Mouse (Mus musculus): ENCODE data around the gene Capn15.
A peak's percentile ranks its signal among the peaks of the same experiment; 100 is the strongest.

- peak; percentile 88 for TF ChIP-seq CHD2 (IDR thresholded peaks at IDR 0.05; ENCODE audit: low read depth, low read length)
- TF ChIP-seq ZC3H11A (IDR thresholded peaks at IDR 0.05; ENCODE audit: borderline replicate concordance, low read depth, low read length): no peak
- peak; percentile 87 for TF ChIP-seq MAFK (IDR thresholded peaks at IDR 0.05; ENCODE audit: insufficient read depth, low read depth, low read length)
These were observed 65.6 kb downstream of the Capn15 start for GRCm38 (mm10) chr17:25919786-25920642.
